Mouse (Mus musculus) layer of hippocampus, adult 8-10 months (tissue): Measurements from ENCODE around the gene Pou3f3. TPM values are rescaled to one million over a fixed set of nuclear protein-coding genes. Genes with fewer than 3 reads are reported as not detected.

Source experiments
- DNase-seq, 2 experiments: peaks; one replicate each; pipeline ENCODE4 v3.0.0; 2022; ENCODE audit warnings: low spot score in 2 of 2
- total RNA-seq, 4 experiments: library from RNA; stranded (reverse); gene quantifications; 2 replicates each; pipeline ENCODE4 v1.2.4; 2022

The Pou3f3 gene
- total RNA-seq = 10 to 100 TPM; 52.0 to 63.0 (median 56.3) TPM

DNA sequence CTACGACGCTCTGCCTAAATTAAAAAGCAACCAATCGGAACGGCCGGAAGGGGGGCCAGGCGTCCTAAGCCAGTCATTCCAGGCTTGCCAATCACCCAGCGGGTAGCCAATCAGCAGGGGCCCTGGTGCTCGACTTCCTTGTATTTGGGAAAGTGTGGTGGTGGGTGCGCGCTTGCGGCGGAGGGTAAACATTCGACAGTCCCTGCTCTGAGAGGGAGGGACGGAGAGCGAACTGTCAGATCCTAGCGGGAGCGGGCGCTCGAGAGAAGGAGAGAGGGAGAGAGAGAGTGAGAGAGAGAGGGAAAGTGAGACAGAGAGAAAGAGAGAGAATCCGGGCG, at the start of gene Pou3f3:
Gene Pou3f3 (plus strand): TSS at position 191 of the 338 bp plus-strand sequence.
- peak; percentile 98 for DNase-seq

GRCm38 (mm10) chr1:42648366-42648935, 47.1 kb upstream of the Pou3f3 start:
- DNase-seq = peak in 1 of 2 experiments; percentile 49

GRCm38 (mm10) chr1:42651461-42651860, 44.1 kb upstream of the Pou3f3 start:
- DNase-seq = no peak

- peak in 1 of 2 experiments; percentile 42 for DNase-seq
These were observed 28.0 kb upstream of the Pou3f3 start for GRCm38 (mm10) chr1:42667546-42667945.

DNA sequence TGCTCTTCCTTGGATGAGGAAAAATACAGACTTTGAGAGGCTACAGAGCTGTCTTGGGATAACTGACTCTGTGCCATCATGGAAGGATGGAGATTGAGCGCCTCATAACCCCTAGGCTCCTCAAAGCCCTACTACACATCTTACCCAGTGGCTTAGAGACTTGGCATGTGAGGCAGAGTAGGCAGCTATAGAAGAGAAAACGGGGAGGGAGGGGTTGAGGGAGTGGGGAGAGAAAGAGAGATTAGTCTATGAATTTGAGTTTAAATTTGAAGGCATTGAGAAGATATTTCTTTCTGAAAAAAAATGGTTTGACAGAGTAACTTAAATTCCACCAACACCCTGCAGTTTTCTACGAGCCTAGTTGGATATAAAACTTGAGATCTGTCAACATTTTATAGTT, 14.9 kb upstream of the Pou3f3 start:
- no peak for DNase-seq

DNA sequence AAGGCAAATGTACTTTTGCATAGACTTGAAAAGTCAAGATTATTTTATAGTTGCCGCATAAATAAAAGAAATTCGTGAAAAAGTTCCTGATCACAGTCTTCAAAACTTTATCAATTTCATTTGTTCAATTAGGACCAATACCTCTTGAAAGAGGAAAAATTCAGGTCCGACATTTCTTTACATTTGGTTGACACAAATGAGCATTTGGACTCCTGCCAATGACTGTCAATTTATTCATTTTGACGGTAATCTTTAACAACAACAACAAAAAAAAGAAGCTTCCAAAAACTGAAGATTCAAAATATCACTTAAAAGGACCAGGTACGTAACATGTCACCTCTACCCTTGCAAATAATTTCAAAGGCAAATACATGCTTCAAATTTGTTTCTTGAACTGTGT, 13.8 kb upstream of the Pou3f3 start:
- DNase-seq = no peak

GRCm38 (mm10) chr1:42683861-42684260, 11.7 kb upstream of the Pou3f3 start:
- DNase-seq = no peak

GRCm38 (mm10) chr1:42684345-42684744, 11.2 kb upstream of the Pou3f3 start:
- DNase-seq = peak; percentile 47 to 55

DNA sequence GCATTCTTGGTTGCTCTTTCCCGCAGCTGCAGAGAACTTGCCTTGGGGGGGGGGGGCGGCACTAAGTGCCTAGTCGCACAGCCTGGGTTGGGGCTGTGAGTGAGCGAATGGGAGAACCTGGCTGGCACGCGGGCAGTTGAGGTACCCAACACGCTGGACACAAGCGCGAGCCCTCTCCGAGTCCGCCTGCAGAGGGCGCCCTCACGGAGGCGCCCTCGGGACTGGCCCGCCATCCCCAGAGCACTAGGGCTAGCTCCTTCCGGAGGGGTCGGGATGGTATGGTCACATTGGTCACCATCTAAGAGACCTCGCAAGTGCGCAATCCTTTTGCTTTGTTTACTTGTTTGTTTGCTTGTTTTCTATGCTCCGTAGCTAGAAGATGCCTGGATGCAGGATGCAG, 10.8 kb upstream of the Pou3f3 start:
- peak in 1 of 2 experiments; percentile 54 for DNase-seq

- DNase-seq = no peak
These were observed 10.1 kb upstream of the Pou3f3 start for GRCm38 (mm10) chr1:42685321-42685960.

GRCm38 (mm10) chr1:42686194-42687131, 9.1 kb upstream of the Pou3f3 start:
- DNase-seq = peak in 1 of 2 experiments; percentile 35

DNA sequence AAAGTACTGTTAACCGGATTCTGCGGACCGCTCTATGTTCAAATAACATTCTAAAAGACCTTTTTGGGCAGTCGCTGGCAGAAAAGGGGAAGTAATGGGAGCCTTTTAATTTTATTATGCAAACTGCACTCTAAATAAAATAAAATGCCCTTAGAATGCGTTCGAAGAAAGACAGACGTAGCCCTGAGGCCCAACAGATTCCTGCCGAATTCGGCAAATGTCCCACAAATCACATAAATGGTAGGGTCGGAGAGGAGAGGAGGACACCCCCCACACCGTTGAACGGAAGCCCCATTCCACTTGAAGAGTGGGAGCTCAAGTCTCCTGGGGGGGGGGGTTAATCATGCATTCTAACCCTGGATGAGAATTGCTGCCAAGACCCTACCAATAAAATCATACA, 8.3 kb upstream of the Pou3f3 start:
- DNase-seq = no peak

DNA sequence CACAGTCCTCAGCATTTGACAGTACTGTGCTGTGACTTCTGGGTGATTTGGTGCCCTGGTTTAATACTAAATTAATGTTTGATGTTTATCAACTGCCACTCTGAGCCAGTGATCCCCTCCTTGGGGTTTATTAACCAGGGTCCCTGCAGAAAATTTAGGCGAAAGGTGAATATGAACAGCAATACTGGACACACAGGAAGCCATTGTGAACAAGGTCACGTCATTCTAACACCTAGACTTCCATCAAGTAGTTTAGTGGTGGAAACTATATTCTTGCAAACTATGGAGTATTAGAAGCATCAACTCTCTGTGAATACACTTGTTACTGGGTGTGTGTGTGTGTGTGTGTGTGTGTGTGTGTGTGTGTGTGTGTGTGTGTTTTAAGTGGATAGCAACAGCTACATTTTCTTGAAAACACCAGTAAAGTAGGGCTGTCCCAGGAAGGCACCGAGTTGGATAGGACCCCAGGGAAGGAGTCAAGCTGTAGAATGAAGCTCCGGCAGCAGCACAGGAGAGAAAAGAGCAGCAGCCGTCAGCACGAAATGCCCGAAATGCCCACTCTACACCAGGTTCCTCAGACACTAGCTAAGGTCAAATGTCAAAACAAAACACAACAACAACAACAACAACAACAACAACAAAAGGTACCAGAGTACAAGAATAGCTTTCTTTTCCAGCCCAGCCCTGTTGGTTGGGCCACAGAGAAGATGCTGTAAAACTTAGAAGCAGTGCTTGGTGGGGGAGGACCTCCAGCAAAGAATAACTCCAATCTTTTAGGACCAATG, 7.6 kb upstream of the Pou3f3 start:
- DNase-seq = no peak

DNA sequence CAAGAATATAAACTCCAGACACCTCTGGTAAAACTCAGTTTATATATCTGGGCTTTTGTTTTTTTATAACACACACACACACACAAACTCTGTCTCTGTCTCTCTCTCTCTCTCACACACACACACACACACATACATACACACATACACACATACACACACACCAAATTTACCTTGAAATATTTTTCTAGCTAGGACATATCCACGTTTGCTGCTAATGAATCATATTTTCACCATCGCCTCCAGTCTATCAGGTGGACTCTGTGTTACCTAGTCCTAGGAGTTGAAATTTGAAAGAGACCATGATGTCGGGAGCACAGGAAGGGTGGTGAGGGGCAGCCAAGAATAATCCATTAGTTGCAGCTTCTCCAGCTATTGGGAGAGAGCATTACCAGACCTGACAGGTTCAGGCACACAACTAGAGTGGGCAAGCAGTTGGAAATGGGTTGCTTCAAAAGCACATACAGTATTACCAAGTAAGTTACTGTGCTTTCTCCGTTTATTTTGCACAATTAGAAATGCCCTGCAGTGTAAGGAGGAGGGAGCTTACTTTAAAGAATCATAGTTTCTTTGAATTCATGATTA, 6.9 kb upstream of the Pou3f3 start:
- no peak for DNase-seq

DNA sequence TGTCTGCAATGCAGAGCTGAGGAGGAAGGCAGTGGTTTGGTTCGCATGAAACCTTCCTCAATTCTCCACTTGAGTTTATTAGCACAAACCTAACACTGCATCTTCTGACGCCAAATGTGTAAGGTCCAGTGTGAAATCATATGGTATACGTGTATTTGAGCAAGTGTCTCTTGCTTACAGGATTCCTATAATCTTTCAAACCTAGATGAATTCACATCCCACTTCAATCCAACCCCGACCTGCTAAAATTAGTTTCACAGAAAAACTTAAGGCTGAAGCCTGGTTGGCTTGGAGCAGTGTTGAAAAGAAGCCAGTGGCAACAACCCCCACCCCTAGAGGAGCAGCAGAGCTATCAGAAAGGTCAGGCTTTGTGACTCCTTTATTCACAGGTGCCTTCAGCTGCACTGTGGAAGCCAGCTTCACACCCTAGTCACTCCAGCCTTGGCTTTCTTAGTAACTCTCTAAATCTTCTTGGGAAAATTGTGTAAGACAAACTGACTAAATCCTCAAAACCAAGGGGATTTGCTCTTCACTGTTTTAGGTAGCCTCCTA, 5.5 kb upstream of the Pou3f3 start:
- DNase-seq = no peak

DNA sequence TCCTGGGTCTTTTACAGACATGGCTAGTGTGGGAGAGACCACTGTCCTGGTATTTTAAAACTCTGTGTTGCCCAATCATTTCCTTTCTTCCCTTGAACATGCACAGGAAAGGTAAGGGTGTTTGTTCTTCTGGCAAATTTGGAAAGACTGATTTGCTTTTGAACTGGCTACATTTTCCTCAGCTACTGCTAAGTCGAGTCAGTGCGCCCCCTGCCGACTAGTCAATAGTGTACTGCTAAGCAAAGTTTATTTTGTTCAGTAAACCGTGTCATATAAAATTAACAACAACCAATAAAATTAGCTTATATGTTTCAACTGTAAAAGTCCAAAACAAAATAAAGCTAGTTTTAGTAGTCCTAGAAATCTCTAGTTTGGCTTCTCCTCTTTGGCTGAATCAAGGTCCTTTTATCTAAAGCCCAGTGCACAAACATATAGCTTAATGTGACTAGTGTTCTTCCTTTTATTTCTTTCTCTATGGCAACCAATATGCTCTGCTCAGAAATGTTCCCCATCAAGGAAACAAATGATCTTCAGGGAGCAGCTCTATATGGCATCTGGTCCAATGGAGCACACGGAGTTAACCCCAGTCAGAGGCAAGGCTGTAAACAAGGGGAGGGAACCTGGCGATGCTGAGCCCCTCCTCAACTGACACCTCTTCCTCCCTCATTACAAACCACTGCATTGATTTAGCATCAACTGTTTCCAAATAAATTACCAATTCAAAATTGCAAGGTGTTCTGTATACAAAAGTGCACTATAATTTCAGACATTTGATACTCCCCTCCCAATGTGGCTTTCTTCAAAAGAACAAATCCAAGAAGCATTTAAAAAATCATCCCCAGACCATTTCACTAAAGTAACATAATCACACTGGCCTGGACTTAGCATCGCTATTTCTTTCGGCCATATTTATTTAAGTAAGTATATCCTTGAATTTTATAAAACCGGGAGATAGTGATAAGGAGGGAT, 4.1 kb upstream of the Pou3f3 start:
- DNase-seq = peak; percentile 60 to 84

DNA sequence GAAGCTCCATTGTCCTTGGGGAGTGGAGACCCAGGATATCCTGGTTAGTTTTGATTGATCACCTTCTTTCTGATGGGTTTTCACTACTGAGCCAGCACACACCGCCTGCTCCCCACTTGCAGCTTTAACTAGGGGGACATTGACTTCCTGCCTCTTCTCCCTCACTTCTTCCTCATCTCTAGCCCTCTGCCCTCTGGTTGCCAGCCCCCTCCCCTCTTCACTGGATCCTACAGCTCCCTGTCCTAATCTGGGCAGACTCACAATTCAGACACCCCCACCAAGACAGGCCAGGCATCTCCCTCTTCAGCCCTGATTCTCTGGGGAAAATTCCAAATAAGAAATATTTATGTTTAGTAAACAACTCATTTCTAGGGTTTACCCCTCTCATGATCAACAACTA, 3.3 kb upstream of the Pou3f3 start:
- no peak for DNase-seq

DNA sequence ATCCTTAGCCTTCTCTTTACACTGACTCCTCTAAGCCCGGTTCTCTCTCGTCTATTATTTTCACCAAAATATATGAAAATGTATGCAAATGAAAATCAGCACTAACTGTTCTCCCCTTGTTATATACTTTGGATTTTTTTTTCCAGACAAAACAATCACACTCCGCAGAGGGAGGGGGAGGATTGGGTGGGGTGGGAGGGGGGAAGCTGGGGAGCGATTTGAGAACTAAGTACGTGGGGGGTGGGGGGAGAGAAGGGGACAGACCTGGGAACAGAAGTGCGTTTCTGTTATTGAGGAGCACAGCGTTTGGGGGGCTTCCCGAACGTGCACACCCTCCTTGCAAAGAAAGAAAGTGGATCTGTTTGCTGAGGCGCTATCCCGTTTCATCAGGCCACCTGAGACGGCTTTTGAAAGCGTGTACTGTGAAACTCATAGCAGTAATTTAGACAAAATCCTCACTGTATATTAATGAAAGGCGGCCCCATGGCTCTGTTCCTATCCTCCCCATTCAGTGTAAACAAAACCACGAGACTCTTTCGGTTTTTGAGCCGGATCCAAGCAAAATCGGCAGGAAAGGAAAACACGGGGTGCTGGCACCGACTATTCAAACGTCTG, 2.4 kb upstream of the Pou3f3 start:
- DNase-seq = peak in 1 of 2 experiments; percentile 42

DNA sequence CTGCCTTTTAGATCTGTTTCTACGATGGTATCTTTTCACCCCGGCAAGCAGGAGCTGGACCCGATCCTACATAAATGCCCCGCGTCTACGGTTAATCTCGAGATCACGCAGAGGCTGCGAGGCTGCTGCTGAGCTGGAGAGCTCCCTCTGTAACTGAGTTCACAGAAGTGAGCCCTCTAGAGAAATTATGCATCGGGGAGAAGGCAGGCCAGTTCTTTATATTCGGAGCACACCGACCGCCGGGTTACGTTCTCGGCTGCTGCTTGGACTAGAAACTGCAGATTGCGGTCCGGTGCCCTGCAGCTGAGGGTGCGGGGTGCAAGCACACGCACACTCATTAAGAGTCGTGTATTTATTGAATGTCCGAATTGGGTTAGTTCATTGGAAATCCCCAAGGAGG, 1.7 kb upstream of the Pou3f3 start:
- peak; percentile 63 to 69 for DNase-seq
